Mouse (Mus musculus): ENCODE measurements around the gene Esyt1.

The Esyt1 gene

GRCm38 (mm10) chr10:128487861-128488712 lies 37.6 kb downstream of the Esyt1 start:
- no peak for DNase-seq (ENCODE audit: low spot score)

GRCm38 (mm10) chr10:128486370-128486769 lies 39.3 kb downstream of the Esyt1 start:
- no peak for DNase-seq (ENCODE audit: low spot score)

GRCm38 (mm10) chr10:128474366-128474765 lies 51.3 kb downstream of the Esyt1 start:
- no peak for DNase-seq (ENCODE audit: low spot score)

- DNase-seq (ENCODE audit: low spot score) = no peak
Measured at GRCm38 (mm10) chr10:128460270-128460630, 65.4 kb downstream of the Esyt1 start.

All from urinary bladder, postnatal 14 days (tissue).